ENCODE assay signal across 18 mouse cellular contexts in the genomic region with DNA sequence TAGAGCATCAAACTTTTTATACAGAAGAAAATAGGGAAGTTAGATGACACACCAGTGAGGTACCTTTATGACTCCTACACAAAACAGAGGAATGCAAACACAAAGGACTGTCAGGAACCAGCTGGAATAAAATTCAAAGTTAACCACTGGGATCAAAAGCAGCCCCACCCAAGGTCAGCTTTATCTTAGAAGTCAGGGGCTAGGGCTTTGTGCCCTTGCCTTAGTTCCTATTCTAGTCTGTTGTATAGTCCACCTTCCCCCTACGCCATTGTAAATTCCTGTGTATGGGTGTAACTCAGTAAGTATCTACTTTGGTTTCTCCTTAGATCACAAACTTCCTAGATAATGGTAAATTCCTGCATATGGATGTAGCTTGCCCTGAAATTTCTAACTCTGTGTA. TPM values are rescaled to one million over a fixed set of nuclear protein-coding genes. Genes with fewer than 3 reads are reported as not detected.
A peak's percentile ranks its signal among the peaks of the same experiment; 100 is the strongest.
DNase-seq lines count a peak whose midpoint lies in the region; ATAC-seq lines count a peak whose summit lies in the region.
"Had no signal": no experiment of that assay in that cellular context is flagged by ENCODE, and none has a peak within 500 bp of the region (broad histone marks: within the 10 kb centered on the region; RNA-seq: fewer than 3 reads in every experiment).

No protein-coding gene starts in this region.

- DNase-seq in ES-CJ7 (ENCODE audit: low read depth, low spot score), result peak; percentile 87
- peak; percentile 96 for DNase-seq in R1 (ENCODE audit: low read depth, low spot score)
- peak; percentile 93 for DNase-seq in ZHBTc4 (ENCODE audit: low read depth, low spot score)
- DNase-seq in layer of hippocampus, postnatal 10 days (ENCODE audit: low spot score in 2 of 2), result no peak
- no peak for DNase-seq in gastrocnemius, postnatal 25 days
- DNase-seq: adrenal gland, adult 2 months; adrenal gland, postnatal 10 days; adrenal gland, postnatal 25 days; cerebellum, adult 11-12 months; cerebellum, adult 2 months; cerebellum, adult 9-10 months; cerebellum, postnatal 10 days; cerebellum, postnatal 25 days; forebrain, postnatal 0 days had no signal

- no peak for ATAC-seq in monocyte, adult 5-6 weeks (replicated peaks; ENCODE audit: insufficient number of reproducible peaks, low FRiP score, low TSS enrichment, poor library complexity, severe bottlenecking)
- ATAC-seq: forebrain, embryonic 13.5 days; forebrain, embryonic 15.5 days; forebrain, postnatal 0 days; Patski had no signal

RNA-seq across cellular contexts. Expression of a gene that starts 19.1 kb away (rescaled TPM):
- 0.95 to 5.6 TPM (median 3.5 TPM) in 3 replicates for total RNA-seq in monocyte, adult 5-6 weeks (2017)
- total RNA-seq in layer of hippocampus, postnatal 10 days (2021), result 10 to 100 TPM; 11.4 to 12.8 TPM
- 1 to 10 TPM; 7.6 to 8.0 TPM for total RNA-seq in gastrocnemius, postnatal 25 days (2021)

RNA-seq across cellular contexts. Expression of a gene that starts 20.6 kb away (rescaled TPM):
- 6.6 to 17.0 TPM (median 6.6 TPM) in 3 replicates for total RNA-seq in monocyte, adult 5-6 weeks (2017)
- total RNA-seq in layer of hippocampus, postnatal 10 days (2021), result 10 to 100 TPM; 11.0 to 14.7 TPM
- total RNA-seq in gastrocnemius, postnatal 25 days (2021), result 1 to 10 TPM in 1 of 2 experiments, under 1 TPM in 1; 1.00 to 2.4 TPM

RNA-seq across cellular contexts. Expression of a gene that starts 26.8 kb away (rescaled TPM):
- total RNA-seq in monocyte, adult 5-6 weeks (2017), result 0.10 TPM in 1 of 3 replicates, not detected in the others
- 1 to 10 TPM in 1 of 2 experiments, under 1 TPM in 1; 0.21 to 1.1 TPM for total RNA-seq in layer of hippocampus, postnatal 10 days (2021)
- under 1 TPM in 1 of 2 experiments, not detected in 1; 0.08 TPM for total RNA-seq in gastrocnemius, postnatal 25 days (2021)

Comparison
In these comparisons a context has a peak if more than half of its experiments do, and no peak if none do; other contexts are left out.
1. DNase-seq: peak in ES-CJ7 (single experiment), R1 (single experiment) and ZHBTc4 (single experiment); none in layer of hippocampus, postnatal 10 days (0 of 2) and gastrocnemius, postnatal 25 days (single experiment).